Mouse (Mus musculus) v-Abl transformed pro-B cells (cell line): Measurements from ENCODE around the gene Sirpa.

Source experiments
- in situ Hi-C, 2 experiments: fragments of 400-800 bp; cut with MboI; formaldehyde crosslinking; loops; one replicate each; pipeline ENCODE4 v1.15.1; 2025; ENCODE audit not compliant: unreplicated experiment in 2 of 2

Gene Sirpa

GRCm38 (mm10) chr2:129581826-129582225 lies 10.8 kb upstream of the Sirpa start:
- in situ Hi-C loops, result no loop called here

GRCm38 (mm10) chr2:129582261-129582660 lies 10.4 kb upstream of the Sirpa start:
- in situ Hi-C loops, result no loop called here

GRCm38 (mm10) chr2:129584905-129585304 lies 7.7 kb upstream of the Sirpa start:
- in situ Hi-C loops, result no loop called here

- in situ Hi-C loops, result no loop called here
These were observed 6.6 kb upstream of the Sirpa start for GRCm38 (mm10) chr2:129585904-129586514.

- in situ Hi-C loops, result no loop called here
These were observed 5.4 kb upstream of the Sirpa start for GRCm38 (mm10) chr2:129587241-129587640.

GRCm38 (mm10) chr2:129587825-129588251 lies 4.8 kb upstream of the Sirpa start:
- in situ Hi-C loops, result no loop called here

GRCm38 (mm10) chr2:129591897-129592296 lies 738 bp upstream of the Sirpa start:
- in situ Hi-C loops, result no loop called here

GRCm38 (mm10) chr2:129593141-129593875 lies 673 bp downstream of the Sirpa start:
- in situ Hi-C loops, result no loop called here

GRCm38 (mm10) chr2:129593876-129594421 lies 1.3 kb downstream of the Sirpa start:
- in situ Hi-C loops, result no loop called here

GRCm38 (mm10) chr2:129594569-129594968 lies 1.9 kb downstream of the Sirpa start:
- in situ Hi-C loops, result no loop called here

- in situ Hi-C loops, result no loop called here
These were observed 2.6 kb downstream of the Sirpa start for GRCm38 (mm10) chr2:129595206-129595605.

GRCm38 (mm10) chr2:129595661-129596209 lies 3.1 kb downstream of the Sirpa start:
- in situ Hi-C loops, result no loop called here

GRCm38 (mm10) chr2:129596555-129597172 lies 4.0 kb downstream of the Sirpa start:
- in situ Hi-C loops, result no loop called here

- in situ Hi-C loops, result no loop called here
These were observed 4.9 kb downstream of the Sirpa start for GRCm38 (mm10) chr2:129597581-129597980.

GRCm38 (mm10) chr2:129598094-129598493 lies 5.5 kb downstream of the Sirpa start:
- in situ Hi-C loops, result no loop called here

- in situ Hi-C loops, result no loop called here
These were observed 6.8 kb downstream of the Sirpa start for GRCm38 (mm10) chr2:129599231-129600084.

GRCm38 (mm10) chr2:129601059-129601650 lies 8.5 kb downstream of the Sirpa start:
- in situ Hi-C loops, result no loop called here

- in situ Hi-C loops, result no loop called here
These were observed 9.4 kb downstream of the Sirpa start for GRCm38 (mm10) chr2:129601894-129602663.

- in situ Hi-C loops, result no loop called here
These were observed 10.2 kb downstream of the Sirpa start for GRCm38 (mm10) chr2:129602856-129603255.
